Mouse (Mus musculus) neural tube, embryonic 11.5 days (tissue): Measurements from ENCODE around the gene Tmcc1. TPM values are rescaled to one million over a fixed set of nuclear protein-coding genes. Genes with fewer than 3 reads are reported as not detected.

Experiments
- ATAC-seq: fragments of 200-750 bp; cut with Nextera tagmentation; 2 replicates; pipeline ENCODE4 v1.8.0; 2017; ENCODE audit warnings: moderate number of reproducible peaks, mild to moderate bottlenecking, moderate TSS enrichment, moderate library complexity; ENCODE audit not compliant: insufficient read depth, low FRiP score, low TSS enrichment
- DNase-seq: peaks from one replicate; pipeline ENCODE4 v3.0.0-alpha.2; 2015; ENCODE audit warnings: low spot score
- H3K27ac ChIP-seq: fragments of 300-500 bp; sonication (generic); 2 replicates; pipeline ENCODE4 v1.5.1; 2014; ENCODE audit warnings: low read depth, mild to moderate bottlenecking, low read length
- H3K27me3 ChIP-seq: fragments of 300-500 bp; sonication (generic); 2 replicates; pipeline ENCODE4 v1.6.1; 2014; ENCODE audit warnings: mild to moderate bottlenecking, low read length, mixed read lengths; ENCODE audit not compliant: control insufficient read depth, insufficient read depth
- H3K36me3 ChIP-seq: fragments of 300-500 bp; sonication (generic); 2 replicates; pipeline ENCODE4 v1.6.1; 2014; ENCODE audit warnings: mild to moderate bottlenecking, low read length, moderate library complexity, mixed read lengths; ENCODE audit not compliant: control insufficient read depth, insufficient read depth
- H3K4me1 ChIP-seq: fragments of 300-500 bp; sonication (generic); 2 replicates; pipeline ENCODE4 v1.6.1; 2014; ENCODE audit warnings: low read length, mixed read lengths; ENCODE audit not compliant: control insufficient read depth, insufficient read depth
- H3K4me2 ChIP-seq: fragments of 300-500 bp; sonication (generic); 2 replicates; pipeline ENCODE4 v1.6.1; 2014; ENCODE audit warnings: low read depth, mild to moderate bottlenecking, moderate library complexity
- H3K4me3 ChIP-seq: fragments of 300-500 bp; sonication (generic); 2 replicates; pipeline ENCODE4 v1.5.1; 2014; ENCODE audit warnings: low read depth, low read length
- H3K9ac ChIP-seq: fragments of 300-500 bp; sonication (generic); 2 replicates; pipeline ENCODE4 v1.6.1; 2014; ENCODE audit warnings: mild to moderate bottlenecking, low read length
- H3K9me3 ChIP-seq: fragments of 300-500 bp; sonication (generic); 2 replicates; pipeline ENCODE4 v1.6.1; 2016; ENCODE audit warnings: low read length; ENCODE audit not compliant: control insufficient read depth
- WGBS: fragments of 180-500 bp; shearing (Covaris S2); extraction: QIAGEN DNeasy Blood & Tissue Kit; methylation state at CpG from one replicate; pipeline ENCODE4 v1.1.7; 2014; 5-methylcytosine and 5-hydroxymethylcytosine counted together
- polyA plus RNA-seq: library from polyadenylated mRNA; unstranded; fragments of >200 nt; fragmentation: Nextera tagmentation; extraction: Ambion mirVana; gene quantifications from 2 replicates; pipeline ENCODE4 v1.2.1, GENCODE M21; 2014

Gene Tmcc1
- polyA plus RNA-seq, 1 experiment from 2014 or later = 19.8 TPM

- no peak overlapping the region for H3K4me3 ChIP-seq
- peaks cover 9% of the 10 kb centered on the region for H3K27me3 ChIP-seq
- 71% methylated on average over 7 of the region's 7 CpGs for WGBS
- H3K4me2 ChIP-seq = no peak overlapping the region
- peaks cover 11% of the 10 kb centered on the region for H3K4me1 ChIP-seq
- no peak overlapping the region for H3K9ac ChIP-seq
- no peak overlapping the region for H3K27ac ChIP-seq
- ATAC-seq (no peak), DNase-seq (no peak)
- H3K36me3 ChIP-seq = no peaks in the 10 kb centered on the region
- no peaks in the 10 kb centered on the region for H3K9me3 ChIP-seq
Measured at GRCm38 (mm10) chr6:115998758-115999157, 194.5 kb downstream of the Tmcc1 start.

GRCm38 (mm10) chr6:115997726-115998311 is 195.5 kb downstream of the Tmcc1 start:
- Histone ChIP-seq H3K27ac (no peak overlapping the region), H3K27me3 (peaks cover 18% of the 10 kb centered on the region), H3K36me3 (no peaks in the 10 kb centered on the region), H3K4me2 (no peak overlapping the region), H3K9ac (no peak overlapping the region), H3K9me3 (no peaks in the 10 kb centered on the region), H3K4me3 (no peak overlapping the region), H3K4me1 (peaks cover 16% of the 10 kb centered on the region)
- DNase-seq (no peak), ATAC-seq (no peak)
- WGBS = 33% methylated on average over 3 of the region's 3 CpGs

- DNase-seq = no peak
- 36% methylated on average over 6 of the region's 6 CpGs for WGBS
- H3K4me3 ChIP-seq = no peak overlapping the region
- H3K27me3 ChIP-seq = peaks cover 24% of the 10 kb centered on the region
- ATAC-seq = no peak
- H3K9ac ChIP-seq = no peak overlapping the region
- no peaks in the 10 kb centered on the region for H3K36me3 ChIP-seq
- no peak overlapping the region for H3K4me2 ChIP-seq
- peaks cover 21% of the 10 kb centered on the region for H3K4me1 ChIP-seq
- no peak overlapping the region; the same call in 1 of the 2 replicates for H3K27ac ChIP-seq
- H3K9me3 ChIP-seq = no peaks in the 10 kb centered on the region
Measured at GRCm38 (mm10) chr6:115996171-115996851, 197.0 kb downstream of the Tmcc1 start.

- no peak for ATAC-seq
- Histone ChIP-seq H3K9me3 (no peaks in the 10 kb centered on the region), H3K4me3 (no peak overlapping the region), H3K27me3 (peaks cover 24% of the 10 kb centered on the region), H3K4me1 (peaks cover 24% of the 10 kb centered on the region), H3K36me3 (no peaks in the 10 kb centered on the region), H3K4me2 (no peak overlapping the region), H3K27ac (no peak overlapping the region), H3K9ac (no peak overlapping the region)
- DNase-seq = no peak
- WGBS = 59% methylated on average over 4 of the region's 4 CpGs
Measured at GRCm38 (mm10) chr6:115995531-115995941, 197.8 kb downstream of the Tmcc1 start.

- no peaks in the 10 kb centered on the region for H3K9me3 ChIP-seq
- H3K4me1 ChIP-seq = peaks cover 24% of the 10 kb centered on the region
- peaks cover 24% of the 10 kb centered on the region for H3K27me3 ChIP-seq
- peak; percentile 91 for DNase-seq
- peak within 1 kb of the TSS; percentile 49 for H3K9ac ChIP-seq
- H3K27ac ChIP-seq = no peak within 1 kb of the TSS
- no peaks in the 10 kb centered on the region for H3K36me3 ChIP-seq
- peak; percentile 73 for ATAC-seq
- H3K4me3 ChIP-seq = peak within 1 kb of the TSS; percentile 56
- WGBS = under 1% methylated on average over 32 of the region's 51 CpGs
- peak within 1 kb of the TSS; percentile 77 for H3K4me2 ChIP-seq
Measured at GRCm38 (mm10) chr6:115994877-115995520, 198.3 kb downstream of the Tmcc1 start, which contains the start of gene Plxnd1. Gene Plxnd1 (minus strand): TSS chr6:115995005.

GRCm38 (mm10) chr6:115994146-115994876 is 199.0 kb downstream of the Tmcc1 start:
- Histone ChIP-seq H3K9ac (peak overlapping the region; percentile 49), H3K4me1 (peaks cover 24% of the 10 kb centered on the region), H3K27ac (no peak overlapping the region), H3K4me2 (peak overlapping the region; percentile 77), H3K36me3 (no peaks in the 10 kb centered on the region), H3K9me3 (no peaks in the 10 kb centered on the region), H3K4me3 (peak overlapping the region; percentile 56), H3K27me3 (peaks cover 24% of the 10 kb centered on the region)
- DNase-seq = no peak
- 1% methylated on average over 86 of the region's 93 CpGs for WGBS
- no peak for ATAC-seq

- ATAC-seq (no peak), DNase-seq (peak; percentile 41)
- Histone ChIP-seq H3K27me3 (peaks cover 24% of the 10 kb centered on the region), H3K36me3 (no peaks in the 10 kb centered on the region), H3K9me3 (no peaks in the 10 kb centered on the region), H3K4me2 (peak overlapping the region; percentile 77), H3K27ac (0 out of 2 replicates have a peak overlapping the region, but pooled peaks have one; percentile 23), H3K9ac (peak overlapping the region; percentile 49), H3K4me1 (peaks cover 21% of the 10 kb centered on the region), H3K4me3 (peak overlapping the region; percentile 56)
- WGBS = 2% methylated on average over 86 of the region's 86 CpGs
Measured at GRCm38 (mm10) chr6:115993463-115994145, 199.7 kb downstream of the Tmcc1 start.

- H3K36me3 ChIP-seq = no peaks in the 10 kb centered on the region
- H3K27me3 ChIP-seq = peaks cover 24% of the 10 kb centered on the region
- no peak overlapping the region for H3K9ac ChIP-seq
- DNase-seq (no peak), ATAC-seq (no peak)
- 37% methylated on average over 6 of the region's 6 CpGs for WGBS
- peaks cover 20% of the 10 kb centered on the region for H3K4me1 ChIP-seq
- no peaks in the 10 kb centered on the region for H3K9me3 ChIP-seq
- peak overlapping the region; percentile 56 for H3K4me3 ChIP-seq
- H3K27ac ChIP-seq = no peak overlapping the region
- H3K4me2 ChIP-seq = 0 out of 2 replicates have a peak overlapping the region, but pooled peaks have one; percentile 1
Measured at GRCm38 (mm10) chr6:115992981-115993380, 200.3 kb downstream of the Tmcc1 start.
